Mouse (Mus musculus) MEL (cell line): ENCODE measurements around the gene Eno4. TPM values are rescaled to one million over a fixed set of nuclear protein-coding genes. Genes with fewer than 3 reads are reported as not detected.

ENCODE experiments used
- DNase-seq: peaks from one replicate; pipeline ENCODE4 v3.0.0; 2011; ENCODE audit warnings: low read depth, low spot score
- H3K27ac ChIP-seq: 2 replicates; pipeline ENCODE4 v1.5.1; 2012; ENCODE audit warnings: low read depth, mild to moderate bottlenecking, control low read depth, low read length, moderate library complexity; ENCODE audit not compliant: control insufficient read depth
- H3K27me3 ChIP-seq, 2 experiments: fragments of 150-350 bp in 1 of 2; sonication (generic) in 1 of 2; 2 replicates each; pipeline ENCODE4 v1.6.1; 2012; ENCODE audit warnings: low read length in 2 of 2, mild to moderate bottlenecking in 2 of 2, improper control_type of control experiment in 1 of 2, moderate library complexity in 1 of 2; ENCODE audit not compliant: insufficient read depth in 2 of 2, control insufficient read depth in 1 of 2
- H3K36me3 ChIP-seq, 2 experiments: 2 replicates each; pipeline ENCODE4 v1.6.1; 2012 to 2014; ENCODE audit warnings: low read length in 2 of 2, improper control_type of control experiment in 1 of 2, inconsistent platforms in 1 of 2, mild to moderate bottlenecking in 1 of 2; ENCODE audit not compliant: insufficient read depth in 2 of 2, control insufficient read depth in 1 of 2
- H3K4me1 ChIP-seq, 2 experiments: fragments of 150-350 bp in 1 of 2; sonication (generic) in 1 of 2; 2 replicates each; pipeline ENCODE4 v1.6.1; 2012; ENCODE audit warnings: low read length in 2 of 2, improper control_type of control experiment in 1 of 2, mild to moderate bottlenecking in 1 of 2; ENCODE audit not compliant: insufficient read depth in 2 of 2, control insufficient read depth in 1 of 2
- H3K4me3 ChIP-seq, 2 experiments: fragments of 150-350 bp in 1 of 2; sonication (generic) in 1 of 2; 2 replicates each; pipeline ENCODE4 v1.5.1; 2012; ENCODE audit warnings: low read depth in 2 of 2, low read length in 2 of 2, mild to moderate bottlenecking in 2 of 2, moderate library complexity in 2 of 2, control low read depth in 1 of 2, improper control_type of control experiment in 1 of 2; ENCODE audit not compliant: control insufficient read depth in 1 of 2, insufficient read depth in 1 of 2
- H3K79me2 ChIP-seq: 2 replicates; pipeline ENCODE4 v1.6.1; 2012; ENCODE audit warnings: mild to moderate bottlenecking, low read length, moderate library complexity; ENCODE audit not compliant: control insufficient read depth, poor library complexity, insufficient read depth
- H3K9ac ChIP-seq: 2 replicates; pipeline ENCODE4 v1.6.1; 2012; ENCODE audit warnings: low read depth, mild to moderate bottlenecking, control low read depth, low read length, moderate library complexity; ENCODE audit not compliant: control insufficient read depth, poor library complexity, severe bottlenecking
- H3K9me3 ChIP-seq: fragments of 150-350 bp; sonication (generic); replicated peaks from 2 replicates; pipeline ENCODE4 v1.6.1; 2012; ENCODE audit warnings: mild to moderate bottlenecking, low read length, improper control_type of control experiment, moderate library complexity; ENCODE audit not compliant: insufficient read depth
- BHLHE40 ChIP-seq: IDR thresholded peaks from 2 replicates; pipeline ENCODE4 v1.6.1; 2012; ENCODE audit warnings: low read depth, mild to moderate bottlenecking, inconsistent platforms, low read length, improper control_type of control experiment, borderline replicate concordance
- CTCF ChIP-seq, 3 experiments: IDR thresholded peaks in 2 of 3; conservative IDR thresholded peaks in 1 of 3; 2 replicates each; pipeline ENCODE4 v1.5.1; 2011 to 2012; ENCODE audit warnings: low read length in 3 of 3, low read depth in 2 of 3, mild to moderate bottlenecking in 2 of 3, improper control_type of control experiment in 1 of 3, inconsistent platforms in 1 of 3, mixed read lengths in 1 of 3, moderate library complexity in 1 of 3; ENCODE audit not compliant: control insufficient read depth in 1 of 3, insufficient read depth in 1 of 3, poor library complexity in 1 of 3, severe bottlenecking in 1 of 3
- ELF1 ChIP-seq: IDR thresholded peaks from 2 replicates; pipeline ENCODE4 v1.6.1; 2014; ENCODE audit warnings: low read depth, mild to moderate bottlenecking, inconsistent platforms, low read length, improper control_type of control experiment, moderate library complexity
- GATA1 ChIP-seq: IDR thresholded peaks from 2 replicates; pipeline ENCODE4 v1.6.1; 2011; ENCODE audit warnings: low read depth, low read length, improper control_type of control experiment
- JUND ChIP-seq: IDR thresholded peaks from 2 replicates; pipeline ENCODE4 v1.6.1; 2011; ENCODE audit warnings: low read depth, mild to moderate bottlenecking, improper control_type of control experiment, low read length
- KAT2A ChIP-seq: conservative IDR thresholded peaks from 2 replicates; pipeline ENCODE4 v1.6.1; 2012; ENCODE audit warnings: low read depth, low read length, improper control_type of control experiment, inconsistent platforms
- MAX ChIP-seq: IDR thresholded peaks from 2 replicates; pipeline ENCODE4 v1.6.1; 2011; ENCODE audit warnings: low read length, improper control_type of control experiment
- MXI1 ChIP-seq: IDR thresholded peaks from 2 replicates; pipeline ENCODE4 v1.6.1; 2011; ENCODE audit warnings: mild to moderate bottlenecking, low read depth, low read length, improper control_type of control experiment
- MYC ChIP-seq: IDR thresholded peaks from 2 replicates; pipeline ENCODE4 v1.6.1; 2011; ENCODE audit warnings: low read depth, mild to moderate bottlenecking, low read length, improper control_type of control experiment, moderate library complexity
- NELFE ChIP-seq: IDR thresholded peaks from 2 replicates; pipeline ENCODE4 v1.6.1; 2011; ENCODE audit warnings: low read depth, low read length, improper control_type of control experiment
- POLR2AphosphoS5 ChIP-seq: IDR thresholded peaks from 2 replicates; pipeline ENCODE4 v1.6.1; 2012; ENCODE audit warnings: low read depth, borderline replicate concordance, mild to moderate bottlenecking, inconsistent platforms, low read length, moderate library complexity, mixed read lengths
- RCOR1 ChIP-seq: IDR thresholded peaks from 2 replicates; pipeline ENCODE4 v1.6.1; 2012; ENCODE audit warnings: low read depth, mild to moderate bottlenecking, inconsistent platforms, low read length, improper control_type of control experiment
- SIN3A ChIP-seq: IDR thresholded peaks from 2 replicates; pipeline ENCODE4 v1.6.1; 2012; ENCODE audit warnings: low read length, improper control_type of control experiment, inconsistent platforms
- TAL1 ChIP-seq: IDR thresholded peaks from 2 replicates; pipeline ENCODE4 v1.6.1; 2012; ENCODE audit warnings: mild to moderate bottlenecking, inconsistent platforms, low read length, moderate library complexity, mixed read lengths
- TBP ChIP-seq: IDR thresholded peaks from 2 replicates; pipeline ENCODE4 v1.8.0; 2011; ENCODE audit warnings: low read depth, low read length, improper control_type of control experiment
- UBTF ChIP-seq: IDR thresholded peaks from 2 replicates; pipeline ENCODE4 v1.6.1; 2012; ENCODE audit warnings: low read depth, mild to moderate bottlenecking, inconsistent platforms, low read length, improper control_type of control experiment, moderate library complexity, borderline replicate concordance; ENCODE audit not compliant: insufficient read depth
- ZC3H11A ChIP-seq: IDR thresholded peaks from 2 replicates; pipeline ENCODE4 v1.6.1; 2012; ENCODE audit warnings: low read depth, mild to moderate bottlenecking, inconsistent platforms, low read length, improper control_type of control experiment
- ZNF384 ChIP-seq: IDR thresholded peaks from 2 replicates; pipeline ENCODE4 v1.6.1; 2012; ENCODE audit warnings: low read depth, mild to moderate bottlenecking, inconsistent platforms, low read length, improper control_type of control experiment
- polyA plus RNA-seq, 2 experiments: library from polyadenylated mRNA; stranded (reverse) in 1 of 2; unstranded in 1 of 2; fragments of >175 nt in 1 of 2; fragments of >200 nt in 1 of 2; gene quantifications; 2 replicates each; pipeline versions ENCODE4 v1.2.1 to v1.2.4; 2012; ENCODE audit warnings: low replicate concordance in 2 of 2, low read depth in 1 of 2; ENCODE audit not compliant: insufficient read length in 2 of 2, insufficient read depth in 1 of 2, missing spikeins in 1 of 2
- total RNA-seq: library from RNA; depleted of rRNA; stranded (reverse); fragments of 300-350 nt; gene quantifications from 2 replicates; pipeline ENCODE4 v1.2.3, GENCODE M21; 2012

The Eno4 gene
- total and polyA plus RNA-seq, 3 experiments, result not detected

GRCm38 (mm10) chr19:58906685-58907084, 36.5 kb upstream of the Eno4 start:
- Histone ChIP-seq H3K79me2 (no peaks in the 10 kb centered on the region), H3K9ac (no peak overlapping the region), H3K27me3 (no peaks in the 10 kb centered on the region), H3K36me3 (no peaks in the 10 kb centered on the region), H3K27ac (no peak overlapping the region)
- DNase-seq, result no peak
- TF ChIP-seq MAX (no peak), NELFE (no peak), UBTF (no peak), BHLHE40 (no peak), MXI1 (no peak), KAT2A (no peak), TAL1 (no peak)
- TF ChIP-seq, all 39 proteins: peak for 0
- H3K4me3 ChIP-seq, result no peak overlapping the region
- H3K4me1 ChIP-seq, result no peaks in the 10 kb centered on the region
- no peaks in the 10 kb centered on the region for H3K9me3 ChIP-seq

- Histone ChIP-seq H3K4me3 (no peak overlapping the region), H3K36me3 (no peaks in the 10 kb centered on the region), H3K4me1 (no peaks in the 10 kb centered on the region), H3K9ac (no peak overlapping the region), H3K9me3 (no peaks in the 10 kb centered on the region)
- TF ChIP-seq MXI1, result no peak
- TF ChIP-seq ZC3H11A, result no peak
- TF ChIP-seq GATA1, result no peak
- no peak for TF ChIP-seq MYC
- TF ChIP-seq ELF1, result no peak
- TF ChIP-seq TBP, result no peak
- TF ChIP-seq ZNF384, result no peak
- no peak for TF ChIP-seq RCOR1
- TF ChIP-seq POLR2AphosphoS5, result no peak
- no peak for TF ChIP-seq JUND
- TF ChIP-seq, all 39 proteins: peak for 0
- DNase-seq, result no peak
- Histone ChIP-seq H3K27me3 (no peaks in the 10 kb centered on the region), H3K27ac (no peak overlapping the region), H3K79me2 (no peaks in the 10 kb centered on the region)
Observed at GRCm38 (mm10) chr19:58908018-58908417, 35.2 kb upstream of the Eno4 start.

GRCm38 (mm10) chr19:58910941-58911368, 32.3 kb upstream of the Eno4 start:
- Histone ChIP-seq H3K36me3 (no peaks in the 10 kb centered on the region), H3K27me3 (no peaks in the 10 kb centered on the region), H3K4me1 (no peaks in the 10 kb centered on the region), H3K9ac (peak overlapping the region; percentile 47; the same call in 1 of the 2 replicates), H3K27ac (no peak overlapping the region), H3K4me3 (peak overlapping the region; percentile 51 to 72), H3K9me3 (no peaks in the 10 kb centered on the region), H3K79me2 (no peaks in the 10 kb centered on the region)
- peak; percentile 46 for DNase-seq
- TF ChIP-seq SIN3A (no peak), UBTF (no peak), CTCF (IDR thresholded peaks at IDR 0.05 in 2 of 3, conservative IDR thresholded peaks at IDR 0.05 in 1 of 3; ENCODE audit: control insufficient read depth in 1 of 3, insufficient read depth in 1 of 3, low read depth in 2 of 3, low read length in 3 of 3, poor library complexity in 1 of 3, severe bottlenecking in 1 of 3) (peak in 2 of 3 experiments; percentile 23 to 36; a peak in 2 of 6 replicates)
